Mouse (Mus musculus) liver, embryonic 12.5 days (tissue): Measurements from ENCODE around the gene Pnma1. TPM values are rescaled to one million over a fixed set of nuclear protein-coding genes. Genes with fewer than 3 reads are reported as not detected.

Source experiments
- ATAC-seq: fragments of 200-750 bp; cut with Nextera tagmentation; 2 replicates; pipeline ENCODE4 v1.8.0; 2017; ENCODE audit warnings: moderate number of reproducible peaks, mild to moderate bottlenecking, moderate library complexity
- H3K27ac ChIP-seq: fragments of 300-500 bp; sonication (generic); 2 replicates; pipeline ENCODE4 v1.5.1; 2016; ENCODE audit warnings: mild to moderate bottlenecking
- H3K27me3 ChIP-seq: fragments of 300-500 bp; sonication (generic); replicated peaks from 2 replicates; pipeline ENCODE4 v1.6.1; 2016; ENCODE audit warnings: mild to moderate bottlenecking, moderate library complexity
- H3K36me3 ChIP-seq: fragments of 300-500 bp; sonication (generic); 2 replicates; pipeline ENCODE4 v1.6.1; 2016; ENCODE audit warnings: mild to moderate bottlenecking, moderate library complexity
- H3K4me1 ChIP-seq: fragments of 300-500 bp; sonication (generic); 2 replicates; pipeline ENCODE4 v1.6.1; 2016
- H3K4me2 ChIP-seq: fragments of 300-500 bp; sonication (generic); 2 replicates; pipeline ENCODE4 v1.6.1; 2016; ENCODE audit warnings: mild to moderate bottlenecking, moderate library complexity
- H3K4me3 ChIP-seq: fragments of 300-500 bp; sonication (generic); 2 replicates; pipeline ENCODE4 v1.5.1; 2016; ENCODE audit warnings: mild to moderate bottlenecking, moderate library complexity
- H3K9ac ChIP-seq: fragments of 300-500 bp; sonication (generic); 2 replicates; pipeline ENCODE4 v1.6.1; 2016; ENCODE audit warnings: mild to moderate bottlenecking, moderate library complexity
- H3K9me3 ChIP-seq: fragments of 300-500 bp; sonication (generic); replicated peaks from 2 replicates; pipeline ENCODE4 v1.6.1; 2016; ENCODE audit warnings: mild to moderate bottlenecking, moderate library complexity
- WGBS: fragments of 180-500 bp; shearing (Covaris S2); methylation state at CpG from one replicate; pipeline ENCODE4 v1.1.7; 2016; ENCODE audit not compliant: insufficient replicate concordance; 5-methylcytosine and 5-hydroxymethylcytosine counted together
- polyA plus RNA-seq: library from polyadenylated mRNA; unstranded; fragments of >200 nt; fragmentation: Nextera tagmentation; extraction: Ambion mirVana; gene quantifications from 2 replicates; pipeline ENCODE4 v1.2.1, GENCODE M21; 2016

The Pnma1 gene
- polyA plus RNA-seq, 1 experiment from 2014 or later: 0.20 TPM

- peaks cover 23% of the 10 kb centered on the region for H3K36me3 ChIP-seq
- H3K9ac ChIP-seq: peak overlapping the region; percentile 73
- H3K4me2 ChIP-seq: peak overlapping the region; percentile 82
- H3K27me3 ChIP-seq: no peaks in the 10 kb centered on the region
- peak overlapping the region; percentile 94 for H3K27ac ChIP-seq
- no peak for ATAC-seq
- 25% methylated on average over 6 of the region's 6 CpGs for WGBS
- H3K4me3 ChIP-seq: peak overlapping the region; percentile 53
- H3K9me3 ChIP-seq: no peaks in the 10 kb centered on the region
- H3K4me1 ChIP-seq: peaks cover 96% of the 10 kb centered on the region
Observed at GRCm38 (mm10) chr12:84176886-84177765, 28.8 kb upstream of the Pnma1 start.

DNA sequence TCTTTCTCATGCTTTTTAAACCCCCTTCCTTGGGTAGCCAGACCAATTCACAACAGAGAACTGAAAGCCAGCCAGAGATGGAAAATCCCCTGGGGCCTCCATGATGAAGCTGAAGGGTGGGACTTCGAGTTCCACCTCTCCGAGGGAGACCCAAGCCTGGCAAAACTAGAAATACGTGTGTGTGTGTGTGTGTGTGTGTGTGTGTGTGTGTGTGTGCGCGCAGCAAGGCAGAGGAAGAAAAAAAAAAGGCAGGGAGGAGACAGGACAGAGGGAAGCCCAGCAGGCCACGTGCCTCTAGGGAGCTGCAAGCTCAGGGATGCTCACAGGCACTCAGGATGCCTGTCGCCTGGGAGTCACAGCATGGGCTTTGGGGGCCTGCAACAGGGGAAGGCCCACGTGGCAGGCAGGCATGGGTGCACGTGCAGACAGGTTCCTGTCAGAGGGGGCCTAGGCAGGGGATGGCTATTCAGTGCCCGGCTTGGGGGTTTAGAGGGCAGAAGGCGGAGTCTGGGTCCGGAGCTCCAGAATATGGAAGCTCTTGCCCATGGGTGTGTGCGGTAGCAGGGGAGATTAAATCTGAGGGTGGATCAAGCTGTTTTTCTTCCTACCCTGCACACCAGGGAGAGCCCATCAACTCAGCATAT, 28.0 kb upstream of the Pnma1 start:
- ATAC-seq: peak; percentile 61
- H3K4me1 ChIP-seq: peaks cover 92% of the 10 kb centered on the region
- peak overlapping the region; percentile 82 for H3K4me2 ChIP-seq
- peak overlapping the region; percentile 94 for H3K27ac ChIP-seq
- no peaks in the 10 kb centered on the region for H3K9me3 ChIP-seq
- WGBS: 4% methylated on average over 13 of the region's 13 CpGs
- H3K27me3 ChIP-seq: no peaks in the 10 kb centered on the region
- peaks cover 32% of the 10 kb centered on the region for H3K36me3 ChIP-seq
- H3K4me3 ChIP-seq: peak overlapping the region; percentile 53
- peak overlapping the region; percentile 73 for H3K9ac ChIP-seq

- peak overlapping the region; percentile 94 for H3K27ac ChIP-seq
- ATAC-seq: peak; percentile 91
- H3K27me3 ChIP-seq: no peaks in the 10 kb centered on the region
- peaks cover 89% of the 10 kb centered on the region for H3K4me1 ChIP-seq
- peak overlapping the region; percentile 53 for H3K4me3 ChIP-seq
- H3K36me3 ChIP-seq: peaks cover 38% of the 10 kb centered on the region
- no peaks in the 10 kb centered on the region for H3K9me3 ChIP-seq
- peak overlapping the region; percentile 82 for H3K4me2 ChIP-seq
- peak overlapping the region; percentile 73 for H3K9ac ChIP-seq
- WGBS: 0% methylated on average over 20 of the region's 20 CpGs
Observed at GRCm38 (mm10) chr12:84175659-84176061, 27.4 kb upstream of the Pnma1 start.

DNA sequence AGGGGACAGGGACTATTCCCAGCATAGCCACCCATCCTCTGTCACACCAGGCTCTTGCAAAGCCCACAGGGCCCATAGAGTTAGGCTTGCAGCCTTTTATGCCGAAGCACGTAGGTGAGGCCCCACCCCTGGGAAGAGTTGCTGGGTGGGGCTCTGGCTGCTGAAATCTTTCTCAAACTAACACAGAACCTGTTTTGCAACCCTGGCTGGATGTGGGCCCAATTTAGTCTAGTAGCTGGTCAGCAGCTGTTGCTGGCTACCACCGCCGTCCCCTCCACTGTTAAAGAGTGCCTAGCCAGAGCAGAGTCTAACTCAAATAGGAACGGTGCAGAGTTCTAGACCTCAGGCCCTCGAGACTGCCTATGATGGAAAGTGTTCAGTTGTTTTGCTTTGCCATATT, 26.6 kb upstream of the Pnma1 start:
- Histone ChIP-seq H3K4me3 (peak overlapping the region; percentile 53), H3K9ac (peak overlapping the region; percentile 40)
- ATAC-seq: no peak

GRCm38 (mm10) chr12:84174190-84174811, 26.0 kb upstream of the Pnma1 start:
- Histone ChIP-seq H3K4me1 (peaks cover 78% of the 10 kb centered on the region), H3K9me3 (no peaks in the 10 kb centered on the region), H3K36me3 (peaks cover 51% of the 10 kb centered on the region), H3K4me2 (peak overlapping the region; percentile 82), H3K4me3 (no peak overlapping the region), H3K27me3 (no peaks in the 10 kb centered on the region), H3K9ac (peak overlapping the region; percentile 40), H3K27ac (peak overlapping the region; percentile 94)
- no peak for ATAC-seq
- WGBS: 59% methylated on average over 9 of the region's 9 CpGs

More for the DNA sequence above, 26.6 kb upstream of the Pnma1 start:
- Histone ChIP-seq H3K27me3 (no peaks in the 10 kb centered on the region), H3K36me3 (peaks cover 46% of the 10 kb centered on the region), H3K4me1 (peaks cover 83% of the 10 kb centered on the region), H3K9me3 (no peaks in the 10 kb centered on the region), H3K4me2 (peak overlapping the region; percentile 82), H3K27ac (peak overlapping the region; percentile 94)
- WGBS: 34% methylated on average over 6 of the region's 6 CpGs

GRCm38 (mm10) chr12:84173309-84173915, 25.1 kb upstream of the Pnma1 start:
- Histone ChIP-seq H3K27me3 (no peaks in the 10 kb centered on the region), H3K4me2 (no peak overlapping the region), H3K9ac (no peak overlapping the region), H3K4me1 (peaks cover 69% of the 10 kb centered on the region), H3K4me3 (no peak overlapping the region), H3K27ac (peak overlapping the region; percentile 94; the same call in 1 of the 2 replicates), H3K36me3 (peaks cover 57% of the 10 kb centered on the region), H3K9me3 (no peaks in the 10 kb centered on the region)
- no peak for ATAC-seq
- 86% methylated on average over 13 of the region's 13 CpGs for whole genome bisulfite sequencing

GRCm38 (mm10) chr12:84172862-84173261, 24.6 kb upstream of the Pnma1 start:
- Histone ChIP-seq H3K9me3 (no peaks in the 10 kb centered on the region), H3K4me3 (no peak overlapping the region), H3K9ac (no peak overlapping the region), H3K27ac (0 out of 2 replicates have a peak overlapping the region, but pooled peaks have one; percentile 25), H3K4me1 (peaks cover 63% of the 10 kb centered on the region), H3K27me3 (no peaks in the 10 kb centered on the region), H3K36me3 (peaks cover 61% of the 10 kb centered on the region), H3K4me2 (no peak overlapping the region)
- WGBS: 92% methylated on average over 17 of the region's 17 CpGs
- no peak for ATAC-seq

DNA sequence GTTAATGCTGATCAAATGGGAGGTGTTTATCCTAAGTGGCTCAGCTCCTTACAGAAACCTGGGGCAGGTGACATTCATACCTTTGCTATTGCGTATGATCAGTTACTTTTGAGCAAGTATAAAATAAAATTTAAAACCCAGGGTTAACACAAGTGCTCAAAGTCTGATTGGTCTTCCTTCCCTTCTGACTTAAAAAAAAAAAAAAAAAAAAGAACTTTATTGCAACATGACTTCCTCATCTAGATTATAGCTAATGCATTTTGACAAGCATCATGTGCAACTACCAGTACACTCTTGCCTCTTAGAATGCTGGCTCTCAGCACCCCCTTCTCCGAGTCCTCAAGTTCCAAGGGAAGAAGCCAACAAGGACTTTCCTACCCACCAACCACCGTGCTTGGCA, 23.9 kb upstream of the Pnma1 start:
- Histone ChIP-seq H3K4me1 (peaks cover 60% of the 10 kb centered on the region), H3K4me3 (no peak overlapping the region), H3K36me3 (peaks cover 67% of the 10 kb centered on the region), H3K4me2 (no peak overlapping the region), H3K9me3 (no peaks in the 10 kb centered on the region), H3K27ac (0 out of 2 replicates have a peak overlapping the region, but pooled peaks have one; percentile 25), H3K9ac (no peak overlapping the region), H3K27me3 (no peaks in the 10 kb centered on the region)
- ATAC-seq: no peak
- WGBS: 88% methylated on average over 3 of the region's 3 CpGs

DNA sequence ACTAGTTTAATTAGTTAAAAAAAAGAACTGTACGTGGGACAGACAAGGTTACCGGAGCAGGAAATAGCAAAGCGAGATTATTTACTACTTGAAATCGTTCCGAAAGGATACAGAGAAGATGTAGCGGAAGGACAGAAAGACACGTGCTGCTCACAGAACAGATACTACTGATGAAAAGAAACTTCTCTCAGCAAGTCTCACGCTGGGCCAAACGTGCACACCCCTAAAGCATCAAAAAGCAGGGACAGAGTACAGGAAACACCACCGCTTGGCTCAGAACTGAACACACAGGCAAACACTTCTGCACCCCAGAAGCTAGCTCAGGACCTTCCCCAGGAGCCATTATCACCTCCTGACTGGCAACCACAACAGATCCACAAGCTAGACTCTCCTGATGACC, 22.3 kb upstream of the Pnma1 start:
- no peaks in the 10 kb centered on the region for H3K9me3 ChIP-seq
- H3K4me2 ChIP-seq: no peak overlapping the region
- WGBS: 82% methylated on average over 10 of the region's 10 CpGs
- ATAC-seq: no peak
- H3K27ac ChIP-seq: no peak overlapping the region
- H3K36me3 ChIP-seq: peaks cover 82% of the 10 kb centered on the region
- no peak overlapping the region for H3K4me3 ChIP-seq
- H3K9ac ChIP-seq: no peak overlapping the region
- peaks cover 59% of the 10 kb centered on the region for H3K4me1 ChIP-seq
- H3K27me3 ChIP-seq: no peaks in the 10 kb centered on the region

DNA sequence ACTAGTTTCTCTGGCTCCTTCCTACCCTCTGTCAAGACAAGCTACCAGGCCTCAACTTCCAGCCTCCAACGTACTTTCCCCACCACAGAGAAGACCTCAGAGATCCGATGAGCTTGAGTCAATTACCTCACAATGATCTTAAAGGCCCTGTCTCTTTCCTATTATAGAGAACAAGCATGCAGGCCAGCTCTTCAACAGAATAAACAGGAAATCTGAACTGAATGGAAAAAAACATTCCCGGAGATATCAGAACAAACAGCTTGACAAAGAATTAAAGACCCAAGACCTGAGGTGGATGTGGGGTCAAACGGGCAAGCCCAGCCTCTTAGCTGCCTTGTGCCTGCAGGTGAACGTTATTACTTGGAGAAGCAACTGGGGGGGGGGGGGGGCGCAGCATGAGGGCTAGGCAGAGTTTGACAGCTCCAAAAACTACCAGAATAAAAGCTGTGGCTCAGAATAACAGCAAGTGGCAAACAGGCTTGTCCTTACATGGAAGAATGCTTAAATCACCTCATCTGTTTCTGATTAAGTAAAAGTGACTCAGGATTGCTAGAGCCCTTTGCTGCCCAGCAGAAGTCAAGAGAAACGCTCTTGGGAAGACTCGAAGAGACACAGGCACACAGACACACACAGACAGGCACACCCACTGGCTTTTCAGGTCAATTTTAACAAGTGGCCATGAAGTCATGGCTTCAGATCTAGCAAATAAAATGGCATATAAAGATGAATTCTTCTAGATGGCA, 17.5 kb upstream of the Pnma1 start:
- 60% methylated on average over 8 of the region's 8 CpGs for WGBS
- peaks cover 92% of the 10 kb centered on the region for H3K36me3 ChIP-seq

DNA sequence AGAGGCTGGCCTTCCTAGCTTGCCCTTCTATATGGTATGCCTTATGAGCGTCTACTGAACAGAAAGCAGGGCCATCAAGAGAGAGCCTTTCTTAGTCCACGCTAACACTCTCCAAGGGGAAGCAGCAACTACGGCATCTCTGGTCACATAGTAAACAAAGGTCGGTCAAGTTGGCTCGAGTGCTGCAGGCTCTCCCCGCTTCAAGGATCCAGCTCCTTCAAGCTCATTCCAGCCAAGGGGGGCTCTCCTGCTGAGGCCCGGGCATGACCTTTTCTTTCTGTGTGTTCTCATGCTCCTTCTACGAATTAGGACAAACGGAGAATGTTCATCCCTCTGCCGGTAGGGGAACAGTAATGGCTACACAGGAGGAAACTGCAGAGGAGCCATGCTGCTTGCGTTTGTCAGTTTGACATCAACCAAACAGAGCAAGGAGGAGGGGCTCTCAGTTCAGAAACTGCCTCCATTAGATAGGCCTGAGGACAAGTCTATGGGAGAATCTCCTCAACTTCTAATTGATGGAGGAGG, 15.4 kb upstream of the Pnma1 start:
- H3K4me3 ChIP-seq: no peak overlapping the region
- no peak overlapping the region for H3K9ac ChIP-seq
- H3K9me3 ChIP-seq: no peaks in the 10 kb centered on the region
- 88% methylated on average over 11 of the region's 11 CpGs for WGBS
- H3K4me2 ChIP-seq: no peak overlapping the region
- no peak for ATAC-seq
- H3K27ac ChIP-seq: peak overlapping the region; percentile 43; the same call in 1 of the 2 replicates
- peaks cover 95% of the 10 kb centered on the region for H3K36me3 ChIP-seq
- H3K27me3 ChIP-seq: no peaks in the 10 kb centered on the region
- H3K4me1 ChIP-seq: peaks cover 57% of the 10 kb centered on the region

More for the DNA sequence above, 17.5 kb upstream of the Pnma1 start:
- Histone ChIP-seq H3K27me3 (no peaks in the 10 kb centered on the region), H3K9me3 (no peaks in the 10 kb centered on the region), H3K4me3 (no peak overlapping the region), H3K4me2 (no peak overlapping the region), H3K9ac (no peak overlapping the region), H3K4me1 (peaks cover 59% of the 10 kb centered on the region), H3K27ac (0 out of 2 replicates have a peak overlapping the region, but pooled peaks have one; percentile 55)
- ATAC-seq: no peak
